Mouse (Mus musculus) E14TG2a.4 (cell line): Measurements from ENCODE around the gene Pgap1.

ENCODE experiments used
- CTCF ChIP-seq: conservative IDR thresholded peaks from 2 replicates; pipeline ENCODE4 v1.5.1; 2014; ENCODE audit warnings: low read length
- POU5F1 ChIP-seq: IDR thresholded peaks from 2 replicates; pipeline ENCODE4 v1.6.1; 2014; ENCODE audit warnings: low read length, borderline replicate concordance

DNA sequence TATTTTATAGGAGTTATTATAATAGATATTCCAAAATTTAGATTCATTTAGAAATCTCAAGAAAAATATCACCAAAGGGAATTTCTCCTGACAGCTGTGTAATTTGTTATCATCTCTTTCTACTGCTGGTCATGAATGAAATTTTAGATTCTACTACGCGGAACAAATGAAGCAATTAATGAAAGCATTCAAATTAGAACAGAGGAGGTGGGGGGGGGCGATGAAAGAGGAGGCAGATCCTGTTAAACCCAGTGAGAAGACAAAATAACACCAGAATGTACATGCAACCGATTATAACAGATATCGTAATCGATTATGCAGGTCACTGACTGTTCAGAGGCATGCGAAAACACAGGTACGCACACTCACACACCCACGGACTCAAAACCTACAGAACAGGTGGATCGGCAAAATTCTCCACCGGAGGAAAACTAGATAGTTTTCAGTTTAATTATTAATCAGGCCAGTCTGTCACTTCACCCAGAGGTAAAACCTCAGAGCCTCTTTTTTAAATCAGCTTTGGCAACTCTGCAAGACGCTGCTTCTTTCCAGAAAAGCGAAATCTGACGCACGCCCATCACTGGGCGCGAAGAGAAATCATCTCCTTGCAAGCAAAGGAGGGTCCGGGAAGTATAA lies 780 bp downstream of the Pgap1 start:
- no peak for TF ChIP-seq CTCF
- TF ChIP-seq POU5F1: no peak
